Mouse (Mus musculus): ENCODE measurements at regions not wholly inside any gene's neighbourhood (a gene's known extent, or its start where the extent isn't known, plus 50 kb on each side); places are given as distances from the start of the nearest gene placed in this dataset.

DNA sequence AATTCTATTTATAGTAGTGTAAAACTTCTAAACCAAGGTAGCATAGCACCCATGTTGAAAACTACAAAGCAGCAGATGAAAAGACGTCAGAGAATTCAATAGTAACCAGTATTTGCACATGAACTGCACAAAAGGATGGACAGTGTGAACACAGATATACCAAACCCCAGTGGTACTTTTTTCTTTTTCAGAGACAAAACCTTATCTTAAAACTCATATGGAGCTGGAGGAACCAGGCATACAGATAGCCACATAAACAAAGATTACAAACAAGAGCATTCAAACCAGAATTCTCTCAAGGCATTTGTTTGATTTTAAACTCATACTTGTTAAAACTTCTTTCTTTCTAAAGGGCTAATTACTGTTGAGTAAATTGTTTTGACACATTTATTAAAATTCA, 72.5 kb upstream of the Nck2 start:
- DNase-seq, result no peak

DNA sequence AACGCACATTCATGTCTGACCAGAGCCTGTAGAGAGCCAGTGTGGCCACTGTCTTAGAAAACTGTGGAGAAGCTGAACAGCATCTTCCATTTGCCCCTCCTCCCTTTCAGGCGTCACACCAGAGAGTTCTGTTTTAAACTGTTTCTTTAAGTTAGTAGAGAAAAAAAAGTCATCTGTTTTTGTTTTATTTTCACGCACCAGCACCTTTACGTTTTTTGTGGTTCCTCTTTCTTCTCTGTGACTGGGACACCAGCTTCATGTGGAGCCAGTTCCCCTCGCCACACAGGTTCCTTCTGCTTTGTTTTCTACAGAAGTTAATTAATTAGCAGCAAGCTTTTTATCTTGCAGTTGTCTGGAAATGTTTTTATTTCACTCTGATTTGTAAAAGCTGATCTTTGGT, 69.4 kb upstream of the Nck2 start:
- no peak for DNase-seq

DNA sequence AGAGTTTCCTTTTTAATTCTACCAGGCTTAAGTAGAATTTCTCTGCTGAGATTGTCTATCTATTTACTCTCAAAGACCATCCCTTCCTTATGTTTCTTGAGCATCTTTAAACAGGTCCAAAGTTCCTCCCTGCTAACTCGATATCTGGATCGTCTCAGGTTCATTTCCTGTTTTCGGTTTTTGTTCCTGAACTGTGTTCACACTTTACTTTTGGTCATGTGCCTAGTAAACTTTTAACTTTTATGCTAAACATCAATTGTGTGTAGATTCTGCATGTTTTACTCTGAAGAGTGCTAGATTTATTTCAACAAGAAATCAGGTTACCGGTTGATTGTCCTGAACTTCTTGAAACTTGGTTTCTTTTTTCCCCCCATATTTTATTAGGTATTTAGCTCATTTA, 68.5 kb upstream of the Nck2 start:
- no peak for DNase-seq

DNA sequence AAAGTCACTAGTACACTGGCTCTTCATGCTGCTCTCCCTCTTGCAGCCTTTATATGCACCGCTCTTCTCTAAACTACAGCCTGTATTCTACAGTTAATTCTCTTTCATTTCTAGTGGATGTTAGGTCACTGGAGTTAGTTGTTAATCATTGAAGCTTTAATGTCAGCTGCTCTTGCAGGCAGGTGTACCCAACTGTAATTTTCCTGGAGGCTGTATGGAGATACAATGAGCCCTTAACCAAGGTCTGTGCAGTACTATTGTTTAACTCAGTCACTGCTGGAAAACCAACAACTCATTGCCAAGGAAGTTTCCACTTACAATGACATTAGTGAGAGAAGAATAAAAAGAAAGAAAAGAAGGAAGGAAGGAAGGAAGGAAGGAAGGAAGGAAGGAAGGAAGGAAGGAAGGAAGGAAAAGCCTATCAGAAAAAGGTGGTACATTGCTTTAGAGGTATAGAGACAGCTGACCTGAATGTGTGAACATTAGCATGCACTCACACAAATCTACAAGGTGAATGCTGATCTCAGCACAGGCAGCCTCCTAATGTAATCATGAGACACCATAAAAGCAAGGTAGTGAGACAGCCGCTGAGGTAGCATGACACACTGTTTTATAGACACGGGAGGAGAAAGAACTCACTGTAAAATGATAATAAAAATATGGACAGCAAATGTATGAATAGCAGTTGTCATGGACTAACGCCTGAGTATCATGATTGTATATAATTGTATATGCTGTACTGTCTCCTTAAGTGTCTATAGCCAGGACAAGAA, 66.7 kb upstream of the Nck2 start:
- no peak for DNase-seq

DNA sequence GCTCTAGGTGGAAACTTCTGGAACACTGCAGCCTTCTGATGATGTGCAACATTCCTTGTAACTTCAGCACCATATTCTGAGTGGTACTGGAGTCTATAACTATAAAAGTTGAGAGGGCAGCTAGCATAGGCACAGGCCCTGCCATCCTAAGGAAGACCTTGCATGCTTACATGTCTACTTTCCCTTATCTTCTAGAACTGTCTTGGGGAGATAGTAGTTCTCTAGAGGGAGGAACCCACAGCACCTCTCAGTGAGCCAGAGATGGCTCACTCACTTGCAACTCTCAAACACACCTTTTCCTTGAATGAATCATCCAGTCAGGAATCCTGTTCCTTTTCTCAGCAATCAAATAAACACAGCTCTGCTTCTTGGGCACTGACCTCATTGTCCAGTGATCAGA, 59.4 kb upstream of the Nck2 start:
- DNase-seq, result no peak

DNA sequence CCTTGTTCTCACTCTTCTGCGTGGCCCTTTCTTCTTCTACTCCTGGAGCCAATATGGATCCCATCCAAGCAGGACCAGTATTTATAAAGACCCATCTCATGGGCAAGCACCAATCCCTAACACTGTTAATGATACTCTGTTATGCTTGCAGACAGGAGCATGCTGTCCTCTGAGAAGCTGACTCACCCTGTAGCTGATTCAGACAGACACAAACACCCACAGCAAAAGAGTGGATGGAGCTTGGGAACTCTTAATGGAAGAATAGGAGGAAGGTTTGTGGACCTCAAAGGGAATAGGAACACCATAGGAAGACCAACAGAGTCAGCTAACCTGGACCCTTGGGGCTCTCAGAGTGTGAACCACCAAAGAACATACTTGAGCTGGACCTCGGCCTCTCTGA, 50.3 kb upstream of the Nck2 start:
- no peak for DNase-seq

Measured in thymus, postnatal 14 days (tissue).